Mouse (Mus musculus) 416B (cell line): Measurements from ENCODE around the gene Rab5if.
"Not testable (repeated sequence)": the region's sequence is repeated elsewhere in the genome, so short reads cannot be mapped to it uniquely, and the experiment has no call there.

Experiments
- DNase-seq: peaks from one replicate; pipeline ENCODE4 v3.0.0; 2011; ENCODE audit warnings: low read depth

Gene Rab5if

GRCm38 (mm10) chr2:156887017-156887416 lies 24.1 kb downstream of the Rab5if start, which contains the start of gene Sla2:
TSS of gene Sla2 (minus strand) at chr2:156887192.
- DNase-seq, result peak; percentile 87

DNA sequence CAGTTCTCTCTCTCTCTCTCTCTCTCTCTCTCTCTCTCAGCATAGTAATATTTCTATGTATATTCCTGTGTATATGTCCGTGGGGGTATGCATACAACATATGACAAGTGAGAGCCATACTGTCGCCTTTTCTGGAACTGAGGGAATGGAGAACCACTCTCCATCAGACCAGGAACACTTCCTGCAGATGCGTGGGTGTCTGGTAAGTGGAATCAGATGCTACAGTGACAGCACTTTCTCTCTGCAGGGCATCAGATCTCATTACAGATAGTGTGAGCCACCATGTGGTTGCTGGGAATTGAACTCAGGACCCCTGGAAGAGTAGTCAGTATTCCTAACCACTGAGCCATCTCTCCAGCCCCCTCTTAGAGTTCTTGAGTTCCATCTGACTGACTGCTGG lies 25.6 kb downstream of the Rab5if start:
- DNase-seq, result no peak

GRCm38 (mm10) chr2:156892240-156892639 lies 29.3 kb downstream of the Rab5if start:
- no peak for DNase-seq

GRCm38 (mm10) chr2:156892821-156893220 lies 29.9 kb downstream of the Rab5if start:
- no peak for DNase-seq

DNA sequence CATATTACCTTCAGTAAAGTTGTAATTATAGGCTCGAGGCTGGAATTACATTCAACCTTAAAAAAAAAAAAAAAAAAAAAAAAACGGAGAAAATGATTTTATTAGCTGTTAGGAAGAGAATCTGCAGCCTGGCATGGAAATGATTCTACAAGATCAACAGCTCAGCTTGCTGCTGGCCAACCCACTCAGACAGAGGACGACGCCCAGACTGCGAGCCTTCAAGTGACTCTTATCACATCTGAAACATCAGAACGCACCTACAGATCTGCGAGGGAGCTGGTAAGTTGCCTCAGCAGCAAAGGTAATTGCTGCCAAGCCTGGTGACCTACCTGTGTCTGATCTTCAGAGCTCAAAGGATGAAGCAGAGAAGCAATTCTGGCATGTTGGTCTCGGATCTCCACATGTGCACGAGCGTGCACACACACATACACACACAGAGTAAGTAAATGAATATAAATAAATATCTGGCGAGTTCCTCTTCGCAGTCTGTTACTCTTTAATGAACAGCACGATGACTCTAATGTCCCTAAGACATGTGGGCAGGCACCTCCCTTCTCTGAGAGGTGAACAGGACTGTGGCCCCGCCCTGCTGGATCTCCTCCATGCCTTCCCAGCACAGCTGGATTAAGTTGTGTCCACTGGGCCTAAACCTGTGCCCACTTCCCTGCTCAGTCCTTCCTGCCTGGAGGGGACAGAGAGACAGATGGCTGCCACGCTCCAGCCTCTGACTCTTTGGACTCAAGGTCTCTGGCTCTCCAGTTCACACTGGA lies 31.8 kb downstream of the Rab5if start:
- no peak for DNase-seq

- peak; percentile 34 for DNase-seq
These were observed 33.5 kb downstream of the Rab5if start for GRCm38 (mm10) chr2:156896384-156896914.

DNA sequence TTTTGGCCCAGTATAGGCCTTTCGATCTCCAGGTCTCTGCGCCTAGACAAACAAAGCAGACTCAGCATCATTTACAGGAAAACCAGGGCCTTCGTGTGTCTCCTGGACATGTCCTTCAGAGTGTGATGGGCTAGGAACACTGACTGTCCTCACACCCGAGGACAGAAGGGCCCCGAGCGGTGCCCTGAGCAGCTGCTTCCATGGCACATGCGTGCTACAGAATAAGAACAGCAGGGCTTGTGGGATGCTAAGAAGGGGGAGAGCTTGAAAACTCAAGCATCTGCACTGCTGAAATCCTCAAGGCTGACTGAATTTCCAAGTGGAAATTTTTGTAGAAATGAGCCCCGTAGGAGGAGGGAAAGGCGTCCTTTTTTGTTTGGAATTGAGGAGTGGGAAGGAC lies 34.1 kb downstream of the Rab5if start:
- DNase-seq, result no peak

- no peak for DNase-seq
These were observed 35.4 kb downstream of the Rab5if start for GRCm38 (mm10) chr2:156898374-156898773.

- DNase-seq, result no peak
These were observed 36.3 kb downstream of the Rab5if start for GRCm38 (mm10) chr2:156899184-156899583.

GRCm38 (mm10) chr2:156901344-156901743 lies 38.4 kb downstream of the Rab5if start:
- no peak for DNase-seq

DNA sequence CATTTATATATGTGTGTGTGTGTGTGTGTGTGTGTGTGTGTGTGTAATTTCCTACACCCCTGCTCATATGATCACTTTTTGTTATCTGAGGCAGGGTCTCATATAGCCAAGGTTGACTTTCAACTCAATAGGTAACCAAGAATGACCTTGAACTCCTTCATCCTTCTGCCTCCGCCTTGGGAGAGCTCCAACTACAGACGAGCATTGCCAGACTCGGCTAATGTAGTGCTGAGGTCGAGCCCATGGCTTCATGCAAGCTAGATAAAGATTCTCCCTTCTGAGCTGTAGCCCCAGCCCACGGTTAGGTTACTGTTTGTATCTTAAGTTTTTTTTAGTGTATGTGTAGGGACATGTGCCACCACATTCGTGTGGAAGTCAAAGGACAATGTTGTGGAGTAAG lies 39.0 kb downstream of the Rab5if start:
- DNase-seq, result no peak

DNA sequence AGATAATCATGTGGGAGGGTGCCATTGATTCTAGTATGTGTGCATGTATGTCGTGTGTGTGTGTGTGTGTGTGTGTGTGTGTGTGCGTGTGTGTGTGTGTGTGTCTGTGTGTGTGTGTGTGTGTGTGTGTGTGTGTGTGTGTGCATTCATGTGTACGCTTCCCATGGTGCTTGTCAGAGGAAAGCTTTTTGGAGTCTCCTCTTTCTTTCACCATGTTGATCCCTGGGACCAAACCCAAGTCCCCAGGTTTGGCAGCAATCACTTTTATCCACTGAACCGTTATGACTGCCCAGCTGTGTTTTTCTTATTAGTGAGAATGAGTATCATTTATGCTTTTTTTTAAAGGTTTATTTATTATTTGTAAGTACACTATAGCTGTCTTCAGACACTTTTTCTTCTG lies 39.5 kb downstream of the Rab5if start:
- not testable (repeated sequence) for DNase-seq

- peak; percentile 36 for DNase-seq
These were observed 40.4 kb downstream of the Rab5if start for GRCm38 (mm10) chr2:156903367-156903766.

DNA sequence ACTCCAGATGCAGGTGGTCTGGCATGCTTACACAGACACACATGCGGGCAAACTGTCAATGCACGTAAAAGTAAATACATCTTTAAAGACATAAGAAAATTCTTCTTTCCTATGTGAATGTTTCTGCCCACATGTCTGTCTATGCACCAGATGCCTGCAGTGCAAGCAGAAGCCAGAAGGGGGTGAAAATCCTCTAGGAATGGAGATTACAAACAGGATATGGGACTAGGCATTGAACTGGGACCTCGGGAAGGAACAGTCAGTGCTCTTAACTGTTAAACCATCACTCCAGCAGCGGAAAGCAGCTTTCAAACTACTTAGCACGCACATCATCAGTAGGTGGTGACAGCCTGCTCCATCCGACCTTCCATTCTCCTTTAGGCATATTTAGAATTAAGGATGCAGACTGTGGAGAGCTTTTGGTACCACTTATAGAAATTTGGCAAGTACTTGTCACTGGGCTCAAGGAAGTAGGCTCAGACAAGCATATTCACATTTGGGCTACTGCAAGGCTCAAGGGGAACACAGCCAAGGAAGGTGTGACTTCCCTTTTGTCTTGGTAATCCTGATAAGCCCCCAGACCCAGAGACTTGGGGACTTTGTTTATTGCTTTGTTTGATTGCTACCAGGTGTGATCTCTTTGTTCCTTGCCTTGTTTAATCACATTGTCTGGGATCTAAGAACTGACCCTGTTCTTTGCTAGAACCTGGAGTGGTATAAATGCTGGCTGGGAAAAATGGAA lies 42.2 kb downstream of the Rab5if start:
- no peak for DNase-seq

DNA sequence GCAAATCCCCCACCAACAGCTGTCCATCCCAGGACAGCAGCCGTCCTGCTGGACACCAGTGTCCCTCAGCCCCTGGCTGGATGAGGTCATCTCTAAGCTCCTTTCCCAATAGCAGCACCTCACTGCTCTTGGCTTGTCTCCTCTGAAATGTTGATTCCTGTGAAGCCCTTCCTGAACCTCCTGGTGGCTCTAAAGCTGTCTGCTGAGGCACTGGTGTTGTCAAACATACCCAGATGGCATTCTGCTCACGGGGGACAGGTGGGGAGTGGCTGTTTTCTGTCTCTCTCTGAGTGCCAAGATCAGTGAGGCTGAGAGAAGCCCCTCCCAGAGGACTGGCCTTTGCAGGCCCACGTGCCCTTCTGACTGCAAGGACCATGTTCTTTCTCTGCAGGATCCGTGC lies 43.0 kb downstream of the Rab5if start:
- not testable (repeated sequence) for DNase-seq

DNA sequence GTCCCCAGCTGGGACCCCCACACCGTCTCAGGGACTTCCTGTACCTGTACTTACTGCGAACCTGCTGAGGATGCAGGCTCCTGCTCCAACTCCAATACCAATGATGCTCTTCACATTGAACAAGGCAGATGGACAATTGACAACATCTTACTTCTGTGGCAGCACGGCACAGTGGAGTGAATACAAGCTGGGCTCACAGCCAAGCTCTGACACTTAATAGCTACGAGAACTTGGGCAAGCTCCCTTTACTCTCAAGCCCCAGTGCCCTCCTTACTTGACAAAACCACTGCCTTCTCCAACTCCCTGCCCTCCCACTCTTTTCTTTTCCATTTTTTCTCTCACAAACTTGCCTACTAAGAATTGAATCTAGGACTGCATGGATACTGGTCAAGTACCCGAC lies 50.3 kb downstream of the Rab5if start:
- DNase-seq, result peak; percentile 35

DNA sequence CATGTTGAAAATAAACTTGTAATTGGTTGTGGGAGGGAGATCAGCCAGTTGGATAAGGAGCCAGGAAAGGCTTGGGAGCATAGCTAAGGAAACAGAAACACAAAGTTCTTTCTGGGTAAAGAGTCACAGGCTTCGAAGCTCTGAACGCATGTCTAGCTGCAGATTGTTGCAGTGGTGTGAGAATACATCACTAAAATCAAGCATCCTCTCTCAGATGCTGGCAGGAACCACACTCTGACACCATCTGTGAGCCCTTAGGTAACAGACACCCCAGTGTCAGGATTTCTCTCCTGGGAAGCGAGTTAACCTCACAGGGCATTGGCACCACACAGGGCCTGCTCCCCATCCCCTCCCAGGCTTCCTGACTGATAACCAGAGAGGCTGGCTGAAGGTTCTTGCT lies 52.6 kb downstream of the Rab5if start:
- DNase-seq, result no peak

DNA sequence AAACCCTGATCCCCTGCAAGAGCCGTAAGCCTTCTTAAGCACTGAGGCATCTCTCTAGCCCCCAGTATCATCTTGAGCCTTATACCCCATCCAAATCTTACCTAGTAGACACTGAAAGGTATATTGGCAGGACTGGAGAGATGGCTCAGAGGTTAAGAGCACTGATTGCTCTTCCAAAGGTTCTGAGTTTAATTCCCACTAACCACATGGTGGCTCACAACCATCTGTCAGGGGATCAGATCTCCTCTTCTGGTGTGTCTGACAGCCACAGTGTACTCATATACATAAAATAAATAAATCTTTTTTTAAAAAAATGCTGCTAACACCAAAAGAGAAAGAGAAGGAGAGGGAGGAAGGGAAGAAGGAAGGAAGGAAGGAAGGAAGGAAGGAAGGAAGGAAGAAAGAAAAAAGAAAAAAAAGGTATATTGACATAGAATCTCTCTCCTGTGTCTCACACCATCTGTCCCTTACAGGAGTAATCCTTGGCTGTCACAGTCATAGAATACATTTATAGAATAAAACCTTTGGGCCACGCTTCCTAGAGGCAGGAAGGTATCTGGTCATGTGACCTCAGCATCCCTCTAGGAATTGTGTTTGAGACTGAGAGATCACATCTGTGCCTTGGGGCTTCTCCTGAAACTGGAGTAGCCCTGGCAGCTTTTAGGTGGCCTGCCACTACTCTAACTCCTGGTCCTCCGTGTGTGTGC lies 53.6 kb downstream of the Rab5if start:
- DNase-seq, result no peak

- peak; percentile 93 for DNase-seq
These were observed 55.6 kb downstream of the Rab5if start for GRCm38 (mm10) chr2:156918562-156918961.

- DNase-seq, result peak; percentile 21
These were observed 56.3 kb downstream of the Rab5if start for GRCm38 (mm10) chr2:156919191-156919590.

DNA sequence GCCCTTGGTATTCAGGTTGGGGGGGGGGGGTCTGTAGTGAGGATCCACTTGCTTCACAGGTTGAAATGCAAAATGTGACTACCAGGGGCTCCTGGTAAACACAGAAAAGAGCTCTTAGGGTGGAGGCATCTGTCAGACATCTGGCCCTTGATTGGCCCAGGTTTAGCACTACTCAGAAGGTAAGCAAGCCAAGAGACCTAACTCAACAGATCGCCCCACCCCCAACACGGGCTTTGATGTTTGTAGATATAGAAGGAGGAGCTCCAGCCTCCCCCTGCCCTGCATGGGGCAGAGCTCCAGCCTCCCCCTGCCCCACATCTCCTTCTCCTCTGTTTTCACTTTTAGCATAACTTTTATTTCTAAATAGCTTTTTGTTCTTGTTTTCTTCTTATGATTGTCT lies 56.9 kb downstream of the Rab5if start:
- no peak for DNase-seq

DNA sequence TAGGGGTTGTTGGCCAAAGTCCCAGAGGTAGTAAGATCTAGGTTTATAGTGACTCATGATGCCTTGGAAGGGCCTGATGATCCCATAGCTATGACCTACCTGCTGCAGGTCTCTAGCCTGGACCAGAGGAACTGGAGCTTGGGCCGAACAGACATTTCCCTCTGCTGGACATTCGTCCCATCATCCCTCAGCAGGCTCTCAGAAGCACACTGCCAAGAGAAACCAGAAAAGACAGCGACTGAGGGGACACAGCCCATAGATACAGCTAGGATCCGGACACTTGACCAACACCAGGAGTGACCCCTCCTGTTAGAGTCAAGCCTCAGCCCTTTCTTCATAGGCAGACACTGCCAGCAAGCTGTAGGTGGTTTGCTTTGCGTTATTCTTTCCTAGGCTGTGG lies 60.1 kb downstream of the Rab5if start:
- DNase-seq, result no peak
